Mouse (Mus musculus) forebrain, postnatal 0 days (tissue): ENCODE measurements around the gene Hrh3. TPM values are rescaled to one million over a fixed set of nuclear protein-coding genes. Genes with fewer than 3 reads are reported as not detected.

Experiments used
- ATAC-seq: fragments of 200-750 bp; cut with Nextera tagmentation; 2 replicates; pipeline ENCODE4 v1.8.0; 2017; ENCODE audit warnings: mild to moderate bottlenecking, moderate library complexity
- DNase-seq: peaks from one replicate; pipeline ENCODE4 v3.0.0-alpha.2; 2015
- H3K27ac ChIP-seq: fragments of 300-500 bp; sonication (generic); 2 replicates; pipeline ENCODE4 v1.5.1; 2014; ENCODE audit warnings: low read depth, mild to moderate bottlenecking, antibody characterized with exemption, low read length, moderate library complexity, mixed read lengths
- H3K27me3 ChIP-seq: fragments of 300-500 bp; sonication (generic); 2 replicates; pipeline ENCODE4 v1.6.1; 2014; ENCODE audit warnings: mild to moderate bottlenecking, low read length, mixed read lengths; ENCODE audit not compliant: insufficient read depth
- H3K36me3 ChIP-seq: fragments of 300-500 bp; sonication (generic); 2 replicates; pipeline ENCODE4 v1.6.1; 2014; ENCODE audit warnings: mild to moderate bottlenecking, moderate library complexity; ENCODE audit not compliant: insufficient read depth
- H3K4me1 ChIP-seq: fragments of 300-500 bp; sonication (generic); 2 replicates; pipeline ENCODE4 v1.6.1; 2014; ENCODE audit warnings: antibody characterized with exemption; ENCODE audit not compliant: insufficient read depth
- H3K4me2 ChIP-seq: fragments of 300-500 bp; sonication (generic); 2 replicates; pipeline ENCODE4 v1.6.1; 2014; ENCODE audit warnings: low read depth, mild to moderate bottlenecking, moderate library complexity
- H3K4me3 ChIP-seq: fragments of 300-500 bp; sonication (generic); 2 replicates; pipeline ENCODE4 v1.5.1; 2014; ENCODE audit warnings: low read depth, low read length, mixed read lengths
- H3K9ac ChIP-seq: fragments of 300-500 bp; sonication (generic); 2 replicates; pipeline ENCODE4 v1.6.1; 2014; ENCODE audit warnings: mild to moderate bottlenecking
- H3K9me3 ChIP-seq: fragments of 300-500 bp; sonication (generic); 2 replicates; pipeline ENCODE4 v1.6.1; 2016; ENCODE audit warnings: low read length
- CTCF ChIP-seq: sonication (generic); IDR thresholded peaks from 2 replicates; pipeline ENCODE4 v1.5.1; 2016; ENCODE audit warnings: antibody characterized with exemption, control low read depth, low read depth
- WGBS: fragments of 180-500 bp; shearing (Covaris S2); extraction: QIAGEN DNeasy Blood & Tissue Kit; methylation state at CpG from one replicate; pipeline ENCODE4 v1.1.7; 2014; 5-methylcytosine and 5-hydroxymethylcytosine counted together
- polyA plus RNA-seq: library from polyadenylated mRNA; unstranded; fragments of >200 nt; fragmentation: Nextera tagmentation; extraction: Ambion mirVana; gene quantifications from 2 replicates; pipeline ENCODE4 v1.2.1, GENCODE M21; 2015
- total RNA-seq: library from RNA; depleted of rRNA; stranded (reverse); fragments of >200 nt; gene quantifications from 2 replicates; pipeline ENCODE4 v1.2.3, GENCODE M21; 2014

Gene Hrh3
- total and polyA plus RNA-seq, 2 experiments from 2014 or later: 6.1 to 11.3 TPM

DNA sequence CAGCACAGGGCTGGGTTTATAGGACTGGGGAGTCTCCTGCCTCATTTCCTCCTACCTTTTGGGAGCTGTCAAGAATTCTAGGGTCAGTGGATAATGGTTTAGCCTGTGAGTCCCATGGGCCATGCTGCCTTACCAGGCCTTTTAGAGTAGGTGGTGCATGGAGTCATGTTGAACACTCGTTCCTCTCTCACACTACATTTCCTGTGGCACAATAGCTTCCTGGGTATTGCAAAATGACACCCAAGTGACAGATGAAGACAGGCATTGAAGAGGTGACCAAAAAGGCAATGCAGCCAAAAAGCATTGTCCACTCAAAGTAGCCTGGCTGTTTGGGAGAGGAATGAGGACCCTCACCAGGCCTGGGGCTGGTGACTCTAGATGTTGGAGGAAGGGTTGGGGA, 23.4 kb upstream of the Hrh3 start:
- Histone ChIP-seq H3K9ac (no peak overlapping the region), H3K36me3 (0 out of 2 replicates have a peak, but pooled peaks cover 4% of the 10 kb centered on the region), H3K4me3 (no peak overlapping the region), H3K27me3 (no peaks in the 10 kb centered on the region), H3K9me3 (no peaks in the 10 kb centered on the region), H3K4me2 (no peak overlapping the region), H3K27ac (no peak overlapping the region), H3K4me1 (no peaks in the 10 kb centered on the region)
- ATAC-seq: no peak
- WGBS: 65% methylated on average over 1 of the region's 1 CpGs
- no peak for DNase-seq
- TF ChIP-seq CTCF: no peak

DNA sequence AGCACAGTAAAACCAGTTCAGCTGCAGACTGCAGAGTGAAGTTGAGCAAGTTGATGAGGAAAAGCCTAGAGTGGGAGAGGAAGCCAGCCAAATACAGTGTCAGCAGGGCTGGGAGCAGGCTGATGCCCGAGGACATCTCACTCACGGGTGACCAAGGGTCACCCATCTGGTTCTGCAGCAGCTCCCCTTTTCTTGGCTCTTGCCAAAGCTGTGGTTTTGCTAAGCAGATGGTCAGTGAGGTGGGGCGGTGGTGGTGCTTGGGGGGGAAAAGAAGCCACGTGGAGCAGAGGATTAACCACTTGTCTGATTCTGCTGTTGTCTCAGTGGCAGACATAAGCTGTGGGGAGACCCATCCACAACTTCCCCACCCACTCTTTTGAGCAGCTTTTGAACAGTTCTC, 21.9 kb upstream of the Hrh3 start:
- 0 out of 2 replicates have a peak, but pooled peaks cover 4% of the 10 kb centered on the region for H3K36me3 ChIP-seq
- no peak overlapping the region for H3K4me3 ChIP-seq
- TF ChIP-seq CTCF: no peak
- DNase-seq: no peak
- H3K4me1 ChIP-seq: no peaks in the 10 kb centered on the region
- 12% methylated on average over 4 of the region's 4 CpGs for WGBS
- no peaks in the 10 kb centered on the region for H3K9me3 ChIP-seq
- no peak overlapping the region for H3K4me2 ChIP-seq
- no peak overlapping the region for H3K27ac ChIP-seq
- H3K27me3 ChIP-seq: no peaks in the 10 kb centered on the region
- no peak overlapping the region for H3K9ac ChIP-seq
- peak; percentile 27; the same call in 1 of the 2 replicates for ATAC-seq

DNA sequence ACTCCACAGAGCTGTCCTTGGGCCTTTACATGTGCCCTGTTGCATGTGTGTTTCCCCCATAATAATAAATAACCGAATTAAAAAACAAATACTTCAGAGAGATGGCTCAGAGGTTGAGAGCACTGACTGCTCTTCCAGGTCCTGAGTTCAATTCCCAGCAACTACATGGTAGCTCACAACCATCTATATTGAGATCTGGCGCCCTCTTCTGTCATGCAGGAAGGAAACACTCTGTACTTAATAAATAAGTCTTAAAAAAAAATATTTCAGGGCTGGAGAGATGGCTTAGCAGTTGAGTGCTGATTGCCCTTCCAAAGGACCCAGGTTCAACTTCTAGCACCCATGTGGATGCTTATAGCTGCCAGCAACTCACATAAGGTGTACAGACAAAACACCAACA, 19.9 kb upstream of the Hrh3 start:
- Histone ChIP-seq H3K27me3 (no peaks in the 10 kb centered on the region), H3K36me3 (0 out of 2 replicates have a peak, but pooled peaks cover 4% of the 10 kb centered on the region), H3K9ac (no peak overlapping the region), H3K4me3 (no peak overlapping the region), H3K4me2 (no peak overlapping the region), H3K9me3 (no peaks in the 10 kb centered on the region), H3K4me1 (peaks cover 6% of the 10 kb centered on the region), H3K27ac (no peak overlapping the region)
- TF ChIP-seq CTCF: peak; percentile 17; the same call in 1 of the 2 replicates
- 85% methylated on average over 2 of the region's 2 CpGs for WGBS
- DNase-seq: no peak
- ATAC-seq: no peak

DNA sequence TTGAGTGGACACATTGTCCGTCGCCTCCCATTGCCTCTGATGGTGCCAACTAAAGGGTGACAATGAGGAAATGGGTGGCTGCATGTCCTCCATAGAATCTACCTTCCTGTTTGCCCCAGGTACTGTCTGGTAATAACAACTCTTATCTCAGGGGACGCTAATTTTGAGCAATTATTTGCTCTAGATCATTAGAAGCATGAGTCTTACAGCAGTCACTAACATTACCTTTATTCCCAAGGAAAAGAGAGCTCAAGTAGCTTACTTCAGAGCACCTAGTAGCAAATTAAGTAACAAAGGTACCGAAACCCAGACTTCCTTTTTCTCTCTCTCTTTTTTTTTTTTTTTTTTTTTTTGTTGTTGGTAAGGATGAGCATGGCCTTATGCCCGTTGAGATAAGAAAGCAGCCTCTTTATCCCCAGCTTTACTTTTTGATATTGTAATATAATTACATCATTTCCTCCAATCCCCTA, 16.0 kb upstream of the Hrh3 start:
- H3K27me3 ChIP-seq: no peaks in the 10 kb centered on the region
- DNase-seq: no peak
- WGBS: 66% methylated on average over 5 of the region's 5 CpGs
- peak overlapping the region; percentile 84 for H3K4me3 ChIP-seq
- peak overlapping the region; percentile 85 for H3K4me2 ChIP-seq
- H3K36me3 ChIP-seq: 0 out of 2 replicates have a peak, but pooled peaks cover 4% of the 10 kb centered on the region
- ATAC-seq: no peak
- peaks cover 22% of the 10 kb centered on the region for H3K4me1 ChIP-seq
- H3K9ac ChIP-seq: peak overlapping the region; percentile 84; the same call in 1 of the 2 replicates
- H3K27ac ChIP-seq: no peak overlapping the region
- H3K9me3 ChIP-seq: no peaks in the 10 kb centered on the region
- TF ChIP-seq CTCF: no peak

DNA sequence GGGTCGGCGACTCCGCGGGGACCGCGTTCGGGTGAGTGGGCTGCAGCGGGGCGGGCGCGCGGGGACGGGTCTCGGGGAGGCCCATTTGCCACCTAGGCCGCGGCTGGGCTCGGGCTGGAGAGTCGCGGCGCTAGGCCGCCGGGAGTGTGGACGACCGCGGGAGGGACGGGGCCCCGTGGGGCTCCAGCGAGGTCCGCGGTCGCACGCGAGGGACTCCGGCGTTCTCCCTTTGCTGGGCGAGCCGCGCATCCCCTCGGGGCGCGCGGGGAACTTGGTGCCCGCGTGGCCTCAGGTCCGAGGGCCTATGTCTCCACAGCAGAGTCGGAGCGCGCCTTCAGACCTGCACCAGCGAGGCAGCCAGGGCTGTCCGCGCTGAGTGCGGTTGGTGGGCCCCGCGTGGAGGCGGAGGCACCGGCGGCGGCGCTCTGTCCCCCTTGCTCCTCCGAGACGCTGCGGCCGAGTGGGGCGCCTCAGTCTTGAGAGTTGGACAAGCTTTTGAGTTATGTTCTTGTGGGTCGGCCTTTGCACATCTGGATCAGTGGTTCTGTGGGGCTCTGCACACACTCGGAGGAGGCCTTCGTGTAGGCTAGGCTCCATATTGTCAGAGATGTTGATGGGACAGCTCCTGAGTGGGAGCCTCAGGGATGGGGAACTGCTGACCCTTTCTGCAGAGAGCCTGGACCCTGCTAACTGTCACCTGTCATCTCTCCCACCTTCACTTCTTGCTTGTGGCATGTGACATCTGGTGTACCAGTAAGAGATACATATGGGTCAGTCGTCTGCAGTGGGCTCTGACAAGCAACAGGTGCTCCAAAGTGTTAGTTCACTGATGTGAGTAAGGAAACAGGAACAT, 15.4 kb upstream of the Hrh3 start:
- H3K4me1 ChIP-seq: peaks cover 22% of the 10 kb centered on the region

DNA sequence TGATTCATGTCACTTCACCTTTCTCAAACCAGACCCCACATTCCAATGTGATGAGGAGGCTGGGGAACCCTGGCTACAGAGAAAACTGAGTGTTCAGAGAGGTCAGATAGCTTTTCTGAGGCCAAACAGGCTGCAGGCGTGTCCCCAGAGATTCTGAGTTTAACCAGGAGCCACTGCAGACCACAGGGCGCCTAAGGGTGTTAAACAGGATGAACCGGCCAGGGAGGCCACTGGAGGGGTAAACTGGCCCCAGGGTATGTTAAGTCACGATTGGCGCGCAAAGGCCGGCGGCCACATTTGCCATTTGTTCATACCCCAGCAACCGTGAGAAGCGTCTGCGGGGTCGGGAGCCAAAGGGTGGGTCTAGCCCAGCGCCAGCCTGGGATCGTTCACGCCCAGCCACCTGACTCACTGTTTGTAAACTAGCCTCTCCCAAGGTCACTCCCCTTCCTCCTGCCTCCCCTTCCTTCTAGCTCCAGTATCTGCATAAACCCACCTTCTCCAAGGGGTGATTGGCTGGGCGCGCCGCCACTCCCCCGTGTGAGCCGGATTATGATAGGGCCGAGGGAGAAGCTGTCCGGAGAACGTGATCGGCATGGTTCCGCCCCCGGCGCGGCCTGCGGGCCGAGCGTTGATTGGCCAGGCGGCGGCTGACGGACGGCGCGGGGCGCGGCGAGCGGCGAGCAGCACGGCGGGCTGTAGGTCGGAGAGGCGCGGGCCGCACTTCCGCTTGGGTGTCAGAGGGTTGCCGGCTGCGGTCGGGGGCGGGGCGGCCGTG, 14.6 kb upstream of the Hrh3 start, which contains the start of gene Osbpl2:
TSS of gene Osbpl2 (plus strand) at position 646 of the 778 bp plus-strand sequence.
- ATAC-seq (peak; percentile 97), DNase-seq (peak; percentile 98)
- Histone ChIP-seq H3K9ac (peak within 1 kb of the TSS; percentile 84), H3K4me2 (peak within 1 kb of the TSS; percentile 85), H3K4me3 (peak within 1 kb of the TSS; percentile 84), H3K4me1 (peaks cover 25% of the 10 kb centered on the region), H3K27me3 (no peaks in the 10 kb centered on the region), H3K27ac (peak within 1 kb of the TSS; percentile 76), H3K36me3 (0 out of 2 replicates have a peak, but pooled peaks cover 4% of the 10 kb centered on the region), H3K9me3 (no peaks in the 10 kb centered on the region)
- TF ChIP-seq CTCF: no peak
- WGBS: under 1% methylated on average over 55 of the region's 55 CpGs

More for the DNA sequence above, 15.4 kb upstream of the Hrh3 start:
- ATAC-seq (peak; percentile 12), DNase-seq (no peak)
- Histone ChIP-seq H3K27me3 (no peaks in the 10 kb centered on the region), H3K9me3 (no peaks in the 10 kb centered on the region), H3K27ac (peak overlapping the region; percentile 76), H3K36me3 (0 out of 2 replicates have a peak, but pooled peaks cover 4% of the 10 kb centered on the region), H3K9ac (peak overlapping the region; percentile 84), H3K4me2 (peak overlapping the region; percentile 85), H3K4me3 (peak overlapping the region; percentile 84)
- 5% methylated on average over 60 of the region's 68 CpGs for WGBS
- TF ChIP-seq CTCF: no peak
